Mouse (Mus musculus) WW6 (cell line): Measurements from ENCODE around the gene Opcml.

Source experiments
- DNase-seq: peaks from one replicate; pipeline ENCODE4 v3.0.0-alpha.2; 2013; ENCODE audit warnings: low read depth, low spot score

The Opcml gene

GRCm38 (mm10) chr9:27830519-27830918 lies 39.9 kb downstream of the Opcml start:
- no peak for DNase-seq

GRCm38 (mm10) chr9:27842806-27843205 lies 52.2 kb downstream of the Opcml start:
- DNase-seq = no peak

GRCm38 (mm10) chr9:27871624-27872023 lies 81.0 kb downstream of the Opcml start:
- DNase-seq = no peak

GRCm38 (mm10) chr9:27889636-27890035 lies 99.1 kb downstream of the Opcml start:
- no peak for DNase-seq

GRCm38 (mm10) chr9:27917250-27917649 lies 126.7 kb downstream of the Opcml start:
- DNase-seq = no peak

GRCm38 (mm10) chr9:27923495-27923894 lies 132.9 kb downstream of the Opcml start:
- DNase-seq = no peak

GRCm38 (mm10) chr9:27923945-27924825 lies 133.6 kb downstream of the Opcml start:
- DNase-seq = no peak

GRCm38 (mm10) chr9:27925650-27926049 lies 135.1 kb downstream of the Opcml start:
- no peak for DNase-seq

- no peak for DNase-seq
Measured at GRCm38 (mm10) chr9:27937253-27937652, 146.7 kb downstream of the Opcml start.

GRCm38 (mm10) chr9:27937660-27938059 lies 147.1 kb downstream of the Opcml start:
- DNase-seq = no peak

GRCm38 (mm10) chr9:27945323-27946010 lies 154.9 kb downstream of the Opcml start:
- DNase-seq = no peak

- DNase-seq = no peak
Measured at GRCm38 (mm10) chr9:27951110-27951509, 160.5 kb downstream of the Opcml start.

GRCm38 (mm10) chr9:27961682-27962081 lies 171.1 kb downstream of the Opcml start:
- no peak for DNase-seq

- no peak for DNase-seq
Measured at GRCm38 (mm10) chr9:27963385-27963784, 172.8 kb downstream of the Opcml start.

- DNase-seq = no peak
Measured at GRCm38 (mm10) chr9:27964902-27965550, 174.5 kb downstream of the Opcml start.

GRCm38 (mm10) chr9:27968266-27968665 lies 177.7 kb downstream of the Opcml start:
- DNase-seq = no peak

GRCm38 (mm10) chr9:27972293-27972692 lies 181.7 kb downstream of the Opcml start:
- DNase-seq = no peak

- no peak for DNase-seq
Measured at GRCm38 (mm10) chr9:27982576-27982975, 192.0 kb downstream of the Opcml start.

- DNase-seq = no peak
Measured at GRCm38 (mm10) chr9:27986604-27987588, 196.3 kb downstream of the Opcml start.

- no peak for DNase-seq
Measured at GRCm38 (mm10) chr9:27991611-27992010, 201.0 kb downstream of the Opcml start.

- DNase-seq = no peak
Measured at GRCm38 (mm10) chr9:27996536-27996935, 206.0 kb downstream of the Opcml start.
